Mouse (Mus musculus) CD8-positive naive resting alpha-beta T cell, adult 2 months (primary cell): ENCODE results near the gene Gm21764.
"Not testable (repeated sequence)": the region's sequence is repeated elsewhere in the genome, so short reads cannot be mapped to it uniquely, and the experiment has no call there.

Experiments used
- DNase-seq, 2 experiments: peaks; one replicate each; pipeline ENCODE4 v3.0.0; 2022; ENCODE audit warnings: low read depth in 2 of 2, low spot score in 2 of 2

Gm21764 gene

GRCm38 (mm10) chrY:18061712-18062111 lies at the start of gene Gm21764:
TSS of gene Gm21764 (minus strand) at chrY:18061812.
- DNase-seq: not testable (repeated sequence)

GRCm38 (mm10) chrY:18088816-18089215 lies 27.2 kb upstream of the Gm21764 start, which contains the start of gene Ssty1:
TSS of gene Ssty1 (plus strand) at chrY:18089116.
- DNase-seq: not testable (repeated sequence)
